Mouse (Mus musculus) megakaryocyte, embryonic 14.5 days (primary cell): ENCODE data around the gene Mrpl23.

Source experiments
- FLI1 ChIP-seq: IDR thresholded peaks from 2 replicates; pipeline ENCODE4 v1.6.1; 2012; ENCODE audit warnings: low read length, inconsistent platforms, mixed read lengths
- GATA1 ChIP-seq: IDR thresholded peaks from 3 replicates; pipeline ENCODE4 v1.6.1; 2012; ENCODE audit warnings: mixed read lengths, low read length, inconsistent platforms, borderline replicate concordance

GRCm38 (mm10) chr7:142579069-142579468 lies 46.6 kb downstream of the Mrpl23 start:
- no peak for TF ChIP-seq GATA1
- TF ChIP-seq FLI1: no peak
